Comparison of ENCODE assay signal across 8 mouse cellular contexts in the genomic region with DNA sequence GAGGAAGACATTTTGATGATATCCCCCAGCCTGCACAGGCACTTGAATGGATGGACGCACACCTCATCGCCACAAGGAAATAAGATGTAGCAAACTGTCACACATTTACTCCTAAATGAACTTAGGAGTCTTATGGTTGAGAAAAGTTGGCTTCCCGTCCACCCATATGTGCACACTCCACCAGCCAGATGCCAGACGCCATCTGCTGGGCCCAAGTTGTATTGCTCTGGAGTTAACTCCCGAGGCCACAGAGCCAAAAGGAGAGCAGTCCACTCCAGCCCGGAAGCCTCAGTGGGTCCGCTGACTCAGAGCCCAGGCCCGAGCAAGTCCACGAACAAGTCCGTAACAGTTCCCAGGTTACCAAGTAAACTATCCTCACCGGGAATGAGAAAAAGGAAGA.
A peak's percentile ranks its signal among the peaks of the same experiment; 100 is the strongest.
DNase-seq lines count a peak whose midpoint lies in the region; ATAC-seq and TF ChIP-seq lines count a peak whose summit lies in the region.

No protein-coding gene starts in this region.

- H3K27ac ChIP-seq in bone marrow macrophage, adult 2 months (ENCODE audit: insufficient read depth, low read depth, low read length) = no peak overlapping the region
- peak overlapping the region; percentile 6; the same call in 1 of the 2 replicates for H3K27ac ChIP-seq in embryonic fibroblast, embryonic 13.5 days (ENCODE audit: insufficient read depth, low read length)
- no peak overlapping the region for H3K27ac ChIP-seq in heart, embryonic 11.5 days (ENCODE audit: low read depth, low read length)
- no peak overlapping the region for H3K27ac ChIP-seq in liver, embryonic 11.5 days (ENCODE audit: low read depth, low read length)

- no peak overlapping the region for H3K4me2 ChIP-seq in heart, embryonic 11.5 days
- H3K4me2 ChIP-seq in liver, embryonic 11.5 days = peak overlapping the region; percentile 5; the same call in 1 of the 2 replicates

- H3K4me3 ChIP-seq in bone marrow macrophage, adult 2 months (ENCODE audit: insufficient read depth, low read length) = no peak overlapping the region
- no peak overlapping the region for H3K4me3 ChIP-seq in embryonic fibroblast, embryonic 13.5 days (ENCODE audit: insufficient read depth, low read length)
- H3K4me3 ChIP-seq in heart, embryonic 11.5 days (ENCODE audit: low read depth, low read length) = no peak overlapping the region
- H3K4me3 ChIP-seq in liver, embryonic 11.5 days (ENCODE audit: low read depth, low read length) = no peak overlapping the region

- H3K27me3 ChIP-seq in heart, embryonic 11.5 days (ENCODE audit: control insufficient read depth, insufficient read depth, low read length) = no peaks in the 10 kb centered on the region
- no peaks in the 10 kb centered on the region for H3K27me3 ChIP-seq in liver, embryonic 11.5 days (replicated peaks; ENCODE audit: control insufficient read depth, insufficient read depth, low read length)

- peak; percentile 79 for DNase-seq in CD4-positive, CD25-positive, alpha-beta regulatory T cell, adult 2 months (ENCODE audit: low read depth, low spot score)
- DNase-seq in kidney, postnatal 14 days = peak; percentile 88
- peak; percentile 67 for DNase-seq in liver, embryonic 11.5 days (ENCODE audit: low spot score)
- DNase-seq in testis, postnatal 10 days (ENCODE audit: low spot score) = peak; percentile 87

- H3K9me3 ChIP-seq in heart, embryonic 11.5 days (replicated peaks; ENCODE audit: control insufficient read depth, low read length) = no peaks in the 10 kb centered on the region
- no peaks in the 10 kb centered on the region for H3K9me3 ChIP-seq in liver, embryonic 11.5 days (ENCODE audit: control insufficient read depth, low read length)

- TF ChIP-seq POLR2A in bone marrow macrophage, adult 2 months (IDR thresholded peaks at IDR 0.05; ENCODE audit: borderline replicate concordance, low read depth, low read length) = no peak
- TF ChIP-seq POLR2A in embryonic fibroblast, embryonic 13.5 days (IDR thresholded peaks at IDR 0.05; ENCODE audit: low read depth, low read length) = no peak

- peak; percentile 93 for TF ChIP-seq CTCF in bone marrow macrophage, adult 2 months (IDR thresholded peaks at IDR 0.05; ENCODE audit: low read depth, low read length)
- TF ChIP-seq CTCF in embryonic fibroblast, embryonic 13.5 days (IDR thresholded peaks at IDR 0.05; ENCODE audit: borderline replicate concordance, insufficient read depth, low read length) = peak; percentile 83; the same call in 1 of the 2 replicates

- H3K4me1 ChIP-seq in bone marrow macrophage, adult 2 months (ENCODE audit: control insufficient read depth, insufficient read depth, low read length) = peaks cover 9% of the 10 kb centered on the region
- peaks cover 6% of the 10 kb centered on the region for H3K4me1 ChIP-seq in embryonic fibroblast, embryonic 13.5 days (ENCODE audit: control insufficient read depth, insufficient read depth, low read length)
- peaks cover 14% of the 10 kb centered on the region for H3K4me1 ChIP-seq in heart, embryonic 11.5 days (ENCODE audit: control insufficient read depth, insufficient read depth, low read length)
- H3K4me1 ChIP-seq in liver, embryonic 11.5 days (replicated peaks; ENCODE audit: control insufficient read depth, insufficient read depth, low read length) = peaks cover 17% of the 10 kb centered on the region

- no peaks in the 10 kb centered on the region for H3K36me3 ChIP-seq in heart, embryonic 11.5 days (ENCODE audit: control insufficient read depth, insufficient read depth, low read length)
- H3K36me3 ChIP-seq in liver, embryonic 11.5 days (ENCODE audit: control insufficient read depth, insufficient read depth, low read length) = no peaks in the 10 kb centered on the region

- no peak overlapping the region; the same call in 1 of the 2 replicates for H3K9ac ChIP-seq in heart, embryonic 11.5 days (ENCODE audit: low read depth, low read length)
- H3K9ac ChIP-seq in liver, embryonic 11.5 days (ENCODE audit: low read depth, low read length) = no peak overlapping the region

- peak; percentile 65; the same call in 1 of the 2 replicates for ATAC-seq in heart, embryonic 11.5 days (replicated peaks; ENCODE audit: insufficient number of reproducible peaks, low FRiP score, low TSS enrichment)
- peak; percentile 53; the same call in 1 of the 2 replicates for ATAC-seq in liver, embryonic 11.5 days (replicated peaks; ENCODE audit: low FRiP score)
- ATAC-seq in neutrophil, adult 5-6 weeks (ENCODE audit: extremely low read depth, insufficient number of reproducible peaks, low FRiP score, poor library complexity, severe bottlenecking) = peak; percentile 65; the same call in 1 of the 2 replicates

- 20% methylated on average over 11 of the region's 11 CpGs for WGBS in heart, embryonic 11.5 days (ENCODE audit: insufficient replicate concordance)
- 20% methylated on average over 11 of the region's 11 CpGs for WGBS in liver, embryonic 11.5 days
